Mouse (Mus musculus): Measurements from ENCODE around the gene Zdhhc20. TPM values are rescaled to one million over a fixed set of nuclear protein-coding genes. Genes with fewer than 3 reads are reported as not detected.

Zdhhc20 gene
- 5.0 and 8.1 TPM in 2 replicates for polyA plus RNA-seq (2012; rRNA removed; ENCODE audit: low replicate concordance)

GRCm38 (mm10) chr14:57890011-57890842, at the start of gene Zdhhc20:
Gene Zdhhc20, minus strand, starts transcription at chr14:57890276.

GRCm38 (mm10) chr14:57825788-57826751, 64.0 kb downstream of the Zdhhc20 start, which contains the start of the genes Ska3 and Mrpl57:
Gene Ska3, minus strand, starts transcription at chr14:57826185.
Gene Mrpl57, plus strand, starts transcription at chr14:57826234.

GRCm38 (mm10) chr14:57797991-57798931, 91.8 kb downstream of the Zdhhc20 start, which contains the start of gene Sap18:
Gene Sap18, plus strand, starts transcription at chr14:57798180.

Other genes starting within 250 kb of the Zdhhc20 start
- 2.2 and 4.6 TPM in 2 replicates for gene Xpo4, start 224.8 kb downstream of the Zdhhc20 start, polyA plus RNA-seq (2012; rRNA removed; ENCODE audit: low replicate concordance)
- not detected in 2 replicates for gene Gm49361, start 144.2 kb downstream of the Zdhhc20 start, polyA plus RNA-seq (2012; rRNA removed; ENCODE audit: low replicate concordance)
- 29.5 and 61.8 TPM in 2 replicates for gene Lats2, start 131.9 kb downstream of the Zdhhc20 start, polyA plus RNA-seq (2012; rRNA removed; ENCODE audit: low replicate concordance)
- 3.2 and 4.9 TPM in 2 replicates for gene Sap18, start 92.1 kb downstream of the Zdhhc20 start, polyA plus RNA-seq (2012; rRNA removed; ENCODE audit: low replicate concordance)
- 0.29 and 0.43 TPM in 2 replicates for gene Ska3, start 64.1 kb downstream of the Zdhhc20 start, polyA plus RNA-seq (2012; rRNA removed; ENCODE audit: low replicate concordance)
- 52.3 and 53.9 TPM in 2 replicates for gene Mrpl57, start 64.0 kb downstream of the Zdhhc20 start, polyA plus RNA-seq (2012; rRNA removed; ENCODE audit: low replicate concordance)
- gene Micu2, start 109.0 kb upstream of the Zdhhc20 start, polyA plus RNA-seq (2012; rRNA removed; ENCODE audit: low replicate concordance) = 13.7 and 19.0 TPM in 2 replicates
- gene Fgf9, start 180.3 kb upstream of the Zdhhc20 start, polyA plus RNA-seq (2012; rRNA removed; ENCODE audit: low replicate concordance) = 0.08 and 0.17 TPM in 2 replicates

Data from mammary gland, adult 2 months (tissue).